Mouse (Mus musculus) G1E (cell line): ENCODE data around the gene A630095N17Rik. TPM values are rescaled to one million over a fixed set of nuclear protein-coding genes. Genes with fewer than 3 reads are reported as not detected.

ENCODE experiments used
- ATAC-seq: 2 replicates; pipeline ENCODE4 v1.8.0; 2016; ENCODE audit warnings: mild to moderate bottlenecking; ENCODE audit not compliant: insufficient number of reproducible peaks, poor library complexity, low FRiP score, severe bottlenecking; ENCODE audit errors: extremely low read depth
- DNase-seq: peaks from one replicate; pipeline ENCODE4 v3.0.0; 2012; ENCODE audit warnings: low spot score
- H3K27me3 ChIP-seq: 2 replicates; pipeline ENCODE4 v1.6.1; 2012; ENCODE audit warnings: mild to moderate bottlenecking, low read length, inconsistent platforms; ENCODE audit not compliant: insufficient read depth
- H3K36me3 ChIP-seq: replicated peaks from 2 replicates; pipeline ENCODE3; 2012; ENCODE audit warnings: mild to moderate bottlenecking, inconsistent platforms
- H3K4me1 ChIP-seq: 2 replicates; pipeline ENCODE4 v1.6.1; 2012; ENCODE audit warnings: low read depth, low read length, inconsistent platforms, mixed read lengths; ENCODE audit not compliant: insufficient read depth
- H3K4me3 ChIP-seq: 2 replicates; pipeline ENCODE4 v1.5.1; 2012; ENCODE audit warnings: low read depth, mild to moderate bottlenecking, inconsistent platforms, low read length, moderate library complexity, mixed read lengths
- H3K9me3 ChIP-seq: replicated peaks from 2 replicates; pipeline ENCODE4 v1.6.1; 2012; ENCODE audit warnings: inconsistent platforms
- CTCF ChIP-seq: IDR thresholded peaks from 2 replicates; pipeline ENCODE4 v1.5.1; 2012; ENCODE audit warnings: low read depth, low read length, inconsistent platforms, mixed read lengths
- GATA1 ChIP-seq: IDR thresholded peaks from 2 replicates; pipeline ENCODE4 v1.6.1; 2012; ENCODE audit warnings: borderline replicate concordance, low read length, inconsistent platforms, mixed read lengths
- GATA2 ChIP-seq: IDR thresholded peaks from 2 replicates; pipeline ENCODE4 v1.6.1; 2012; ENCODE audit warnings: low read depth, low read length, inconsistent platforms, borderline replicate concordance
- POLR2AphosphoS5 ChIP-seq: IDR thresholded peaks from 2 replicates; pipeline ENCODE4 v1.6.1; 2012; ENCODE audit warnings: low read depth, low read length, inconsistent platforms; ENCODE audit not compliant: insufficient replicate concordance
- TAL1 ChIP-seq: conservative IDR thresholded peaks from 2 replicates; pipeline ENCODE4 v1.6.1; 2012; ENCODE audit warnings: low read depth, low read length, inconsistent platforms, mixed read lengths
- polyA plus RNA-seq: library from polyadenylated mRNA; stranded (reverse); fragments of >175 nt; gene quantifications from 2 replicates; pipeline ENCODE4 v1.2.3, GENCODE M21; 2012
- total RNA-seq, 2 experiments: library from RNA; stranded (forward) in 1 of 2; stranded (reverse) in 1 of 2; fragments of 200-1000 nt in 1 of 2; fragments of >200 nt in 1 of 2; fragmentation: Nextera tagmentation in 1 of 2; gene quantifications; 2 replicates each; pipeline ENCODE4 v1.2.3; 2014 to 2017

A630095N17Rik gene
- total and polyA plus RNA-seq, 3 experiments = not detected

GRCm38 (mm10) chr1:75261278-75261677 is 29.4 kb upstream of the A630095N17Rik start:
- TF ChIP-seq POLR2AphosphoS5 (no peak), GATA2 (no peak), CTCF (no peak), TAL1 (no peak), GATA1 (no peak)
- DNase-seq = no peak
- H3K27me3 ChIP-seq = peaks cover 23% of the 10 kb centered on the region

GRCm38 (mm10) chr1:75255516-75256046 is 23.7 kb upstream of the A630095N17Rik start:
- H3K4me1 ChIP-seq = peaks cover 46% of the 10 kb centered on the region
- H3K4me3 ChIP-seq = no peak overlapping the region
- H3K27me3 ChIP-seq = peaks cover 14% of the 10 kb centered on the region; the same call in 1 of the 2 replicates
- H3K9me3 ChIP-seq = no peaks in the 10 kb centered on the region
- no peak for TF ChIP-seq CTCF
- TF ChIP-seq TAL1 = no peak
- TF ChIP-seq GATA1 = no peak
- TF ChIP-seq GATA2 = no peak
- no peak for TF ChIP-seq POLR2AphosphoS5
- no peaks in the 10 kb centered on the region for H3K36me3 ChIP-seq
- DNase-seq (no peak), ATAC-seq (no peak)

More at GRCm38 (mm10) chr1:75261278-75261677, 29.4 kb upstream of the A630095N17Rik start:
- ATAC-seq = no peak
- H3K9me3 ChIP-seq = no peaks in the 10 kb centered on the region
- H3K36me3 ChIP-seq = no peaks in the 10 kb centered on the region
- H3K4me3 ChIP-seq = no peak overlapping the region
- peaks cover 3% of the 10 kb centered on the region; the same call in 1 of the 2 replicates for H3K4me1 ChIP-seq

GRCm38 (mm10) chr1:75254625-75255013 is 22.7 kb upstream of the A630095N17Rik start:
- H3K4me3 ChIP-seq = no peak overlapping the region
- ATAC-seq (no peak), DNase-seq (no peak)
- H3K4me1 ChIP-seq = peaks cover 49% of the 10 kb centered on the region
- H3K27me3 ChIP-seq = peaks cover 14% of the 10 kb centered on the region; the same call in 1 of the 2 replicates
- no peaks in the 10 kb centered on the region for H3K36me3 ChIP-seq
- H3K9me3 ChIP-seq = no peaks in the 10 kb centered on the region
- no peak for TF ChIP-seq CTCF
- TF ChIP-seq POLR2AphosphoS5 = no peak
- no peak for TF ChIP-seq GATA2
- TF ChIP-seq GATA1 = no peak
- TF ChIP-seq TAL1 = no peak

- Histone ChIP-seq H3K27me3 (peaks cover 14% of the 10 kb centered on the region; the same call in 1 of the 2 replicates), H3K9me3 (no peaks in the 10 kb centered on the region), H3K4me3 (no peak overlapping the region), H3K4me1 (peaks cover 50% of the 10 kb centered on the region), H3K36me3 (no peaks in the 10 kb centered on the region)
- TF ChIP-seq GATA2 (no peak), CTCF (peak; percentile 99), POLR2AphosphoS5 (no peak), TAL1 (no peak), GATA1 (no peak)
- ATAC-seq (no peak), DNase-seq (peak; percentile 62)
These were observed 22.1 kb upstream of the A630095N17Rik start for GRCm38 (mm10) chr1:75253849-75254624.

GRCm38 (mm10) chr1:75253029-75253428 is 21.1 kb upstream of the A630095N17Rik start:
- H3K36me3 ChIP-seq = no peaks in the 10 kb centered on the region
- peaks cover 55% of the 10 kb centered on the region for H3K4me1 ChIP-seq
- TF ChIP-seq GATA1 = no peak
- no peak for TF ChIP-seq POLR2AphosphoS5
- no peak for TF ChIP-seq CTCF
- TF ChIP-seq TAL1 = no peak
- no peak for TF ChIP-seq GATA2
- peaks cover 9% of the 10 kb centered on the region; the same call in 1 of the 2 replicates for H3K27me3 ChIP-seq
- ATAC-seq (no peak), DNase-seq (no peak)
- no peaks in the 10 kb centered on the region for H3K9me3 ChIP-seq
- no peak overlapping the region for H3K4me3 ChIP-seq

- DNase-seq (no peak), ATAC-seq (no peak)
- TF ChIP-seq GATA2 = no peak
- no peak for TF ChIP-seq TAL1
- no peak for TF ChIP-seq GATA1
- no peak for TF ChIP-seq CTCF
- no peak for TF ChIP-seq POLR2AphosphoS5
- Histone ChIP-seq H3K9me3 (no peaks in the 10 kb centered on the region), H3K36me3 (no peaks in the 10 kb centered on the region), H3K27me3 (peaks cover 9% of the 10 kb centered on the region; the same call in 1 of the 2 replicates), H3K4me3 (no peak overlapping the region), H3K4me1 (peaks cover 61% of the 10 kb centered on the region)
These were observed 20.4 kb upstream of the A630095N17Rik start for GRCm38 (mm10) chr1:75252308-75252707.
